Mouse (Mus musculus) mouse embryonic stem cell (cell line): ENCODE measurements around the gene Crk.
"Not testable (repeated sequence)": the region's sequence is repeated elsewhere in the genome, so short reads cannot be mapped to it uniquely, and the experiment has no call there.

Experiments used
- in situ Hi-C, 2 experiments: fragments of 300-500 bp; cut with MboI; formaldehyde crosslinking; loops; 1 replicate in 1 of 2; 3 replicates in 1 of 2; pipeline ENCODE4 v1.14.3; 2019 to 2020; ENCODE audit warnings: low sequenced_read_pairs in 2 of 2, low pct_unique_long_range_greater_than_20kb in 1 of 2, mixed read lengths in 1 of 2; ENCODE audit not compliant: unreplicated experiment in 1 of 2

Gene Crk

DNA sequence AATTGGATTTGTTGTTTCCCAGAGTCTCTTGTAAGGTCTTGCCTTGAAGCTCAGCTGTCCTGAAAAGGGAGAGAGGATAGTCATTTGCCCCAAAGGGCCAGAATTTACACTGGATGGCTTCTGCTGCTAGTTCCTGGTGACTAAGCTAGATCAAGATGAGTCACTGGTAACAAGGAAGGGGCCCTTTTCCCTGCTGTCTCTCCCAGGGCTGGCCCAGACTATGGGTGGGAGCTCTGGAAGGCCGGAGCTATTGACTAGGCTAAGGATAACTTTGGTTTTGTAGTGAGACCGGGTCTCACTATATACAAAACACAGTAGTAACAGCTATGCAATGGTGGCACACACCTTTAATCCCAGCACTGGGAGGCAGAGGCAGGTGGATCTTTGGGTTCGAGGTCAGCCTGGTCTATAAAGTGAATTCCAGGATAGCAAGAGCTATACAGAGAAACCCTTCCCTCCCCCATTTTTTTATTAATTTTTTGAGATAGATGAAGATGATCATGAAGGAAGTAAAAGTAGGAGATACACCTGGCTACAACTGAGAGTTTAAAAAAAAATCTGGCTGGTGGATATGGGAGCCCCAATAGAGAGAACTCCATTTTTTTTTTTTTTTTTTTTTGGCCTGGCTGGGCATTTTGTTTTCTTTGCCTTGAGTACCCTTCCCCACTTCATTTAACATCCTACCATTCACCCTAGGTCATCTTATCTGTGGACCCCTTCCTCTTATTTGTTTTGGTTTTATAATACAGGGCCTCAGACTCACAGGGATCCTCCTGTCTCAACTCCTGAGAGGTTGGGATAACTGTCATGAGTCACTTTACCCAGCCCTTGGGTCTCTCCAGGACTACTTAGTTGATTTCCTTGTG is 945 bp upstream of the Crk start:
- in situ Hi-C loops: no loop called here

DNA sequence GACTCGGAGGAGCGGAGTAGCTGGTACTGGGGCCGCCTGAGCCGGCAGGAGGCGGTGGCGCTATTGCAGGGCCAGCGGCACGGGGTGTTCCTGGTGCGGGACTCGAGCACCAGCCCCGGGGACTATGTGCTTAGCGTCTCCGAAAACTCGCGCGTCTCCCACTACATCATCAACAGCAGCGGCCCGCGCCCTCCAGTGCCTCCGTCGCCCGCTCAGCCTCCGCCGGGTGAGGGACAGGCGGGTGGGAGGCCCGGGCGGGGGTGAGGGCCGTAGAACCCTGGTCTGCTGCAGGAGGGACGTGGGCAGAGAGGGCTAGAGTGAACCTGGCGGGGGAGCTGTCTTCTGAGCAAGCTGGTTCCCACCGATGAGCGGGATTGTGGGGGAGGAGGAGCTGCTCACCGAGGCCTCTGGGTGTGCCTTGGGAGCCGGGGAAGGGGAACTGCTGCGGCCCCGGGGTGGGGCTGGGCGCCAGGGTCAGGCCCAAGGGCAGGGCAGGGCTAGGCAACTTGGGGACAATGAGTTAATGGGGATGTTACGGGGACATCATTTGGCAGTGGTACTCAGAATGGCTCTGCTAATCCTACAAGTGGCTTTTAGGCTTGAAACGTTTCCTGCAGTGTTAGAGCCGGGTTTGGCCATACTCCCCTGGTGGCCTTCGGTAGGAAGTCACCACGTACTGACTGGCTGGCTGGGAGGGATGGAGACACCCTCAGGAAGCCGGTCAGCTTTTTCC is 546 bp downstream of the Crk start:
- in situ Hi-C loops: no loop called here

DNA sequence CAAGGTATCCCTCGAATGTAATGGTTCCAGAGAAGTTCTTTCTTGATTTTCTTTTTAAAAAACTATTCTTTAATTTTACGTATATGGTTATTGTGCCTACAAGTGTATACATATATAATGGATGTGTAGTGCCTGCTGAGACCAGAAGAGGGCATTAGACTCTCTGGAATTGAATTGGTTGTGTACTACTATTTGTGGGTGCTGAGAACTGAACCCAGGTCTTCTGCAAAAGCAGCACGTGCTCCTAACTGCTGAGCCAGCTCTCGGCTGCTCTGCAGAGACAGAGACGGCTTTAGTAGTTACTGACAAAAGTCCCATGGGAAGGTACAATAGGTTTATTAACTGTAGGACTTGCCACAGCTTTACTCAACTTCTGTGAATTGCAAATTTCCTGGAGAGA is 5.4 kb downstream of the Crk start:
- in situ Hi-C loops: no loop called here

DNA sequence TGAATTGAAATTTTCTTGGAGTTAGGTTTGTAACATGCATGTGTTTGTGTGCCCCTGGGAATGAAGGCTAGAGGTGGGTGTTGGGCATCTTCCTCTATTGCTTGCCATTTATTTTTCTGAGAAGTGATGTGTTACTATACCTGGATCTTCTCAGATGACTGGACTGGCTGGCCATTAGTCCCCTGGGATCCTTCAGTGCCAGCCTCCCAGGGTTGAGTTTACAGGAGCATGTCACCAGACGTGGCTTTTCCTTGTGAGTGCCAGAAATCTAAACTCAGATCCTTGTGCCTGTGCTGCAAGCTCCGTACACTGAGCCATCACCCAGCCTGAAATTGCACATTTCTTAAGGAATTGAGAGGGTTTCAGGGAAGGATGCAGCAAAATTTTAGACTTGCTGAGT is 5.9 kb downstream of the Crk start:
- in situ Hi-C loops: no loop called here

DNA sequence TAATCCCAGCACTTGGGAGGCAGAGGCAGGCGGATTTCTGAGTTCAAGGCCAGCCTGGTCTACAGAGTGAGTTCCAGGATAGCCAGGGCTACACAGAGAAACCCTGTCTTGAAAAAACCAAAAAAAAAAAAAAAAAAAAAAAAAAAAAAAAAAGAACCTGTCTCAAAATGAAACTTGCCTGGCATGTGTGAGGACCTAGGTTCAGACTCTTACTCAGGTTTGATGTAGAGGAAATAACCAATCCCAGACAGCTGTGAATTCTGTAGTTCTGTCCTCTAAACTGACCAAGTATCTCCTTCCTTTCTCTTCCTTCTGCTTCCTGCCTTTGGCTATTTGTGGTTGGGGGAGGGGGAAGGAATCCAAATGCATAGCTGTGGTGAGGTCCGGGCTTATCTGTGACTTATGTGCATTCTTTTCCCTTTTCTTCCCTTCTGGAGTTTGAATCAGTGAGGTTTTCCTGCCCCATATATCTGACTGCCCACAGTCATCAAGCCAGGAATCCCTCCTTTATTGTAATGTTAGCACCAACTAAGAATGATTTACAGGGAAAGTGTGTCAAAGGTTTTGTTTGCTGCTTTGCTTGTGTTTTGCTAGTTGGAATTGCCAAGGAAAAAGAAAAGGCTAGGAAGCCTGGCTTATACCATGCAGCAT is 8.4 kb downstream of the Crk start:
- in situ Hi-C loops: no loop called here

DNA sequence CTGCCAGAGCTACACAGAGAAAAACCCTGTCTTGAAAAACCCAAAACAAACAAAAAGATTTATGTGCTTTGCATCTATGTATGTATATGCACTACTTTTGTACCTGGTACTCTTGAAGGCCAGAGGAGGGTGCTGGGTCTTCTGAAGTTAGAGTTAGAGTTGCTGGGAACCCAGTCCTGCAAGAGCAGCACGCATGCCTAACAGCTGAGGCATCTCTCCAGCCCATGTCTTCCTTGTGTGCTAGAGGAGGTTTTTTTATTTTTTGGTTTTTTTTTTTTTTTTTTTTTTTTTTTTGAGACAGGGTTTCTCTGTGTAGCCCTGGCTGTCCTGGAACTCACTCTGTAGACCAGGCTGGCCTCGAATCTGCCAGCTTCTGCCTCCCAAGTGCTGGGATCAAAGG is 9.1 kb downstream of the Crk start:
- in situ Hi-C loops: no loop called here

DNA sequence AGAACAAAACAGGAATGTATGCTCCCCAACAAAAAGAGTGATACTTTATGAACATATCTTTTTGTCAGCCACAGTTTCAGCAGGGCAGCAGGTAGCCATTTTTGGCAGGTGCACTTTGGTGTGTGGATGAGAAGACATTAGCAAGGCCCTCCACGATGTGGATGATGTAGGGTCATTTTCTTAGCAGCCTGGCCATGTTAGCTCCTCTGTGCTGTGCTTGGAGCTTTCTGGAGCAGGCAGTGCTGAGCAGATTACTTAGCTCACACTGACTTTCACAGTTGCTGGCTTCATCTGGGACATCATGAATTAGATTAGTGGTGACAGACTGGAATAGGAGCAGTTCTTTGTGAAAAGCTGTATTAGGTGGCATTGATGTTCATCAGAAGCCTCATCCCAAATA is 10.9 kb downstream of the Crk start:
- in situ Hi-C loops: no loop called here

DNA sequence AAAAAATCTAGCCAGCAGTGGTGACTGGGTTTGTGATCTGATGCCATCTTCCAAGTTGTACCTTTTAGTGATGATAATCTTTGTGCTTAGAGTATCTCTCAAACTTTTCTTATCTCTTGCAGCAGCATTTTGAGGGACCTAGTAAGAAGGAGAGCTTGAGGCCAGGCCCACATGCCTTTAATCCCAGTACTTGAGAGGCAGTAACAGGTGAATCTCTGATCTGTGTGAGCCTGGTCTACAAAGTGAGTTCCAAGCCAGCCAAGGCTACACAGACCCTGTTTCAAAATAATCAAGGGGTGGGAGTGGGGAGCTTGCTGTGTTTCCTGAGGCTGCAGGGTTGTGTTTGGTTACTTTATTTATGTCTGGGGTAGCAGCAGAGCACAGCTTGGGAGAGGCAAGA is 12.0 kb downstream of the Crk start:
- in situ Hi-C loops: no loop called here

DNA sequence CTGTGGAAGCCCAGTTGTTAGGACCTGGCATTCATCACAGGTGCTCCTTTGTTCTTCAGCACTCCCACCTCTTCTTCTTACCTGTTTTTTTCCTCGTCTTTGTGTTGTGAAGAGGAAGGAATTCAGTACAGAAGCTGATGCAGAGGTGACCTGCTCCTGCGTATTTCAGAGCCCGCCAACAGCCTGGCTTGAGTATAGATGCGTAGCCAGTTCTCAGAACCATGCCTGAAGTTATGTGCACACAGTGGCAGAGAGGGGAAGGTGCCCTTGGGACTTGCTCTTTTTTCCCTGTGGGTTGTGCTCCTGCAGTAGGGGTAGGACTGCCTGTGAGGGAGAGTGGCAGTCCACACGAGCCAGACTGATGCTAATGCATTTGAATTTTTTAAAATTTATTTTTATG is 14.5 kb downstream of the Crk start:
- in situ Hi-C loops: no loop called here

DNA sequence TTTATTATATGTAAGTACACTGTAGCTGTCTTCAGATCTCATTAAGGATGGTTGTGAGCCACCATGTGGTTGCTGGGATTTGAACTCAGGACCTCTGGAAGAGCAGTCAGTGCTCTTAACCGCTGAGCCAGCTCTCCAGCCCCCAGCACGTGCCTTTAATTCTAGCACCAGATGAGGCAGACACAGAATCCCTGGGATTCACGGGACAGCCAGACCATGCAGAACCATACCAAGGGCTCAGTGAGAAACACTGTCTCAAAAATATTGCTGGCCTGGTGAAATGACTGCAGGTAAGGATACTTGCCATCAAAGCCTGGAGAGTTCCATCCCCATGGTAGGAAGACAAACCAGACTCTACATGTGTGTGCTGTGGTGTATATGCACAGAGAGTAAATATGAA is 18.4 kb downstream of the Crk start:
- in situ Hi-C loops: not testable (repeated sequence)

DNA sequence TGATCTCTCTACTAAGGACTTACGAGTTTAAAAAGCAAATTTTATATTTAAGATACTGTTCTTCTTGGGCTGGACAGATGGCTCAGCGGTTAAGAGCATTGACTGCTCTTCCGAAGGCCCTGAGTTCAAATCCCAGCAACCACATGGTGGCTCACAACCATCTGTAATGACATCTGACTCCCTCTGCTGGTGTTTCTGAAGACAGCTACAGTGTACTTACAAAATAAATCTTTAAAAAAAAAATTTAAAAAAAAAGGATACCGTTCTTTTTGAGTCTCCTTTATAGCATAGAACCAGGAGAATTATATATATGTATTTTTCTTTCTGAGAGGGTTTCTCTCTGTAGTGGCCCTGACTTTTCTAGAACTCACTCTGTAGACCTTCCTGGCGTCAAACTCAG is 21.5 kb downstream of the Crk start:
- in situ Hi-C loops: no loop called here

DNA sequence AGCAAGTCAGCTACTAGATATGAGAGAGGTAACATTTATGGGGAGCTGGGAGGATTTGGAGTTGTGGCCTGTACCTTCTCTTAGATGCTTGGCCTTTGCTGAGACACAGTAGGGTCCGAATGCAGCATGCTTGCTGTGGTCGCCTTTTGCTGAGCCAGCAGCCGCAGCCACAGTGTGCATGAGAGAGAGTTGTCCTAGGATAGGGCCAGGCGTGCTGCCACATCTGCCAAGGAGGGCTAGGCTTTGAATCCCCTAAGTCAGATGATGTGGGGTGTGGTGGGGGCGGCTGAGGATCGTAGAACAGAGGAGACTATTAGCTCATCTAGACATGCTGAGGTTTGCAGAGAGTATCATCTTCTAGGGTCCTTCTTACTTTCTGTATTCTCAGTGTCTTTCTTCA is 23.7 kb downstream of the Crk start:
- in situ Hi-C loops: no loop called here

DNA sequence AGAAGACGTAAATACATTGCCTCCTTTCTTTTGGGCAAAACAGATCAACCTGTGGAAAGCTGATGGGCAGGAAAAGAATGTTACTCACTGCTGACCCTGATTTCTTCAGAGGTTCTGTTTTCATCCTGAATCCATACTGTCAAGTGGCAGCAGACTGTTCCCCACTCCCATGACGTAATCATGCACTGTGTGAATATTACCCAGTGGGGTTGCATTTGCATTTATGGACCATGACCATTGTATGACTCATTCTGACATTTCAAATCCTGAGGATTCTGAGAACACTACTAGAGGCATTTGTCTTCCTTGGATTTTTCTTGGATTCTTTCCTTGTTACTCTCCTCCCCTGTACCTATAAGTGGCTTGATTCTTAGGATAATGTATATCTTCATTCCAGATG is 24.7 kb downstream of the Crk start:
- in situ Hi-C loops: no loop called here

DNA sequence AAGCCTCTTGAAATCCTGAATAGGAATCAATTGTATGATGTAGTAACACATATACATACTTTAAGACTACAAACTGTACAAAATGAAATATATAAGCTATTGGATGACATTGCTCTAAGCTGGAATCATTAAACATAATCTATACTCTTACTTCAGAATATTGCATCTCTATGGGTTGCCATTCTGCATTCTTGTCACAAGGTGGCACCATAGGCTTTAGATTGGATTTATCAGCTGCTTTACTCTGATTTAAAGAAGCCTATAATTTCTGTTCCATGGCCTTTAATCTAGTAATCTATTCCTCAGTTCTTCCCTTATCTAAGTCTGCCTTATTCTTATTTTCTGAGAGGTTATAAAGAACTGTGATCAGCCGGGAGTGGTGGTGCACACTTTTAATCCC is 34.9 kb downstream of the Crk start:
- in situ Hi-C loops: loop anchor here (5.0 to 10.0 kb wide), 2 partner anchors 188 to 191 kb away; no protein-coding TSS in a partner anchor

DNA sequence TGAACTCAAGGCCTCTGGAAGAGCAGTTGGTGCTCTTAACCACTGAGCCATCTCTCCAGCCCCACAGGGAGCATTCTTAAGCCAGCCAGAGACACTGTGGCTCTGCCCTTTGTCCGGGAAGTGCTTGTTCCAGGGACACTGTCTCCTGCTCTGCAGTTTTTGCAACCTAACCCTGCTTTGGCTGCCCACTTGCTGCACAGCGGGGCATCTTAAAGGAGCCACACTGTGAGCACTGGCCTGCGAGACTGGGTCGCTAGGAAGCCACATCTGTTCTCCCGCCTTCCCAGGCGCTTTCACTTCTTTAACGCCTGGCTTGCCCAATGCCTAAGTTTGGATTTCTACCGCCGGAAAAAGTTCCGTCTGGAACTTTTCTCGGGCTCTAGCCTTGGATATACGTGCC is 36.5 kb downstream of the Crk start:
- in situ Hi-C loops: loop anchor here in 1 of 2 experiments (10.0 kb wide), 1 partner anchor 189 kb away; no protein-coding TSS in a partner anchor

DNA sequence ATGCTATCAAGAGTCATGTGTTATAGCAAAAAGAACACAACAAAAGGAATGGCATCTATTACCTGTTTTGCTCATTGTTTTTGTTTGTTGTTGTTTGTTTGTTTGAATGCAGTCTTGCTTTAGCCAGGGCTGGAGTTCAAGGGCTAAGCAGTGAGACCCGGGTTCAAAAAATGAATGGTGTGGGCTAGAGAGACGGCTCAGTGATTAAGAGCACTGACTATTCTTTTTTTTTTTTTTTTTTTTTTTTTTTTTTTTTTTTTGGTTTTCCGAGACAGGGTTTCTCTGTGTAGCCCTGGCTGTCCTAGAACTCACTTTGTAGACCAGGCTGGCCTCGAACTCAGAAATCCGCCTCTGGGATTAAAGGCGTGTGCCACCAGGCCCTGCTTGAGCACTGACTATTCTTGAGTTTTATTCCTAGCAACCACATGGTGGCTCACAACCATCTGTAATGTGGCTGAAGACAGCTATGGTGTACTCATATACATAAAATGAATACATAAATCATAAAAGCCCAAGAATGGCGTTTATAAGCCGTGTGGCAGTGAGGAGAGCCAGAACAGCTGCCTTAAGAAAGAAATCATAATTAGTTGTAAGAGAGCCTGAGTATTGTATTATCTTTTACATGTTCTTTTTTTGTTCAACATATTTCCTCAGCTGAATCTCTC is 37.7 kb downstream of the Crk start:
- in situ Hi-C loops: loop anchor here in 1 of 2 experiments (10.0 kb wide), 1 partner anchor 188 kb away; no protein-coding TSS in a partner anchor

DNA sequence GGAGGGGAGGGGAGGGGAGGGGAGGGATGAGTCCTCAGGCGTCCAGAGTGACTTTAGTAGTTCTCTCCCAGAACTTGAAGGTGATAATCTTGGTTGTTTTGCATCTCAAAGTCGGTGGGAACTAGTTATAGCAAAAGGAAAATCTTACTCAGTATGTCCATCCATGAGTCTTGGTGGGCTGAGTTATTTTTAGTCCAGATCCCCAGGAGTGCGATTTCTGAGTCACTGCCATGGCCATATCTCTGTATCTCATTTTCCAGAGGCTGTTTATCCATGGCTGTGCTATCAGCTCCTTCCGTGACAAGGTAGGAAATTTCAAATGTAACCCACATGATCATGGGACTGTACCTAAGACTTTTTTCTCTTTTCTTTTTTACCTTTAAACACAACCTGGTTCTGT is 43.3 kb downstream of the Crk start:
- in situ Hi-C loops: no loop called here

DNA sequence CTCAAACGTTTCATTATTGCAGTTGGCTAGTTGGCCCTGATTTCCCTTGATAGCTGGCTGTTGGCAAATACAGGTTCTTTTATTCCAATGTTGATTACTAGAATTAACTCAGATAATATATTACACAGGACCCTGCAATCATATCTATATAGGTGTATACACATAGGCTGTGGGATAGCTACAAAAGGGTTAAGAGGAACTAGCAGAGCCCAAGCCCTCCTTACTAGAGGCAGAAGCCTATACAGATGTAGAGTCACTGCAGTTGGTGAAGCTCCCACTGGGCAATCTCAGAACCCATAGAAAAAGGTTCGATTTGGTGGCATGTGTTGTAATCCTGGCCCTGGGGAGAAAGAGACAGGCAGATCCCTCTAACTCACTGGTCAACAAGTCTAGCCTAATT is 48.1 kb downstream of the Crk start:
- in situ Hi-C loops: no loop called here

DNA sequence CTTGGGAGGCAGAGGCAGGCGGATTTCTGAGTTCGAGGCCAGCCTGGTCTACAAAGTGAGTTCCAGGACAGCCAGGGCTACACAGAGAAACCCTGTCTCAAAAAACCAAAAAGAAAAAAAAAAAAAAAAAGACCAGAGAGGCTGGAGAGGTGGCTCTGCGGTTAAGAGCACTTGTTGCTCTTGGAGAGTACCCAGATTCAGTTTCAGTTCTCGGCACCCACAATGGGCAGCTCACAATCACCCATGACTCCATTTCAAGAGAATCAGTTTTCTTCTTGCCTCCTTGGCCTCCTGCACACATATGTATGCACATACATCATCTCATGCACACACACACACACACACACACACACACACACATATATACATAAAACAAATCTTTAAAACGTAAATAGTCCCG is 48.6 kb downstream of the Crk start:
- in situ Hi-C loops: not testable (repeated sequence)
